Mouse (Mus musculus) stomach, embryonic 14.5 days (tissue): ENCODE results near the gene Cfap77. TPM values are rescaled to one million over a fixed set of nuclear protein-coding genes. Genes with fewer than 3 reads are reported as not detected.

Experiments
- ATAC-seq: fragments of 200-750 bp; cut with Nextera tagmentation; 2 replicates; pipeline ENCODE4 v1.8.0; 2017; ENCODE audit warnings: low read depth, moderate TSS enrichment; ENCODE audit not compliant: insufficient number of reproducible peaks, insufficient read depth, low FRiP score
- H3K27ac ChIP-seq: fragments of 300-500 bp; sonication (generic); 2 replicates; pipeline ENCODE4 v1.5.1; 2014; ENCODE audit warnings: mild to moderate bottlenecking, low read length, moderate library complexity, mixed read lengths
- H3K27me3 ChIP-seq: fragments of 300-500 bp; sonication (generic); 2 replicates; pipeline ENCODE4 v1.6.1; 2014; ENCODE audit warnings: low read length, control low read depth, mixed read lengths; ENCODE audit not compliant: control insufficient read depth, insufficient read depth
- H3K36me3 ChIP-seq: fragments of 300-500 bp; sonication (generic); 2 replicates; pipeline ENCODE4 v1.6.1; 2014; ENCODE audit warnings: mild to moderate bottlenecking, control low read depth, low read length, moderate library complexity, mixed read lengths; ENCODE audit not compliant: control insufficient read depth, insufficient read depth
- H3K4me1 ChIP-seq: fragments of 300-500 bp; sonication (generic); 2 replicates; pipeline ENCODE4 v1.6.1; 2014; ENCODE audit warnings: low read length, control low read depth, mixed read lengths; ENCODE audit not compliant: control insufficient read depth, insufficient read depth
- H3K4me2 ChIP-seq: fragments of 300-500 bp; sonication (generic); replicated peaks from 2 replicates; pipeline ENCODE4 v1.6.1; 2014; ENCODE audit warnings: low read depth, low read length, control low read depth
- H3K4me3 ChIP-seq: fragments of 300-500 bp; sonication (generic); 2 replicates; pipeline ENCODE4 v1.5.1; 2014; ENCODE audit warnings: low read depth, low read length, control low read depth
- H3K9ac ChIP-seq: fragments of 300-500 bp; sonication (generic); replicated peaks from 2 replicates; pipeline ENCODE4 v1.6.1; 2014; ENCODE audit warnings: low read depth, mild to moderate bottlenecking, control low read depth, low read length, moderate library complexity, mixed read lengths
- H3K9me3 ChIP-seq: fragments of 300-500 bp; sonication (generic); 2 replicates; pipeline ENCODE4 v1.6.1; 2016; ENCODE audit warnings: low read depth, low read length, control low read depth; ENCODE audit not compliant: control insufficient read depth
- WGBS: fragments of 180-500 bp; shearing (Covaris S2); extraction: QIAGEN DNeasy Blood & Tissue Kit; methylation state at CpG from one replicate; pipeline ENCODE4 v1.1.7; 2014; 5-methylcytosine and 5-hydroxymethylcytosine counted together
- polyA plus RNA-seq: library from polyadenylated mRNA; unstranded; fragments of >200 nt; fragmentation: Nextera tagmentation; extraction: Ambion mirVana; gene quantifications from 2 replicates; pipeline ENCODE4 v1.2.1, GENCODE M21; 2014

The Cfap77 gene
- polyA plus RNA-seq, 1 experiment from 2014 or later, result 0.59 TPM

- no peak overlapping the region for H3K4me2 ChIP-seq
- no peak for ATAC-seq
- H3K36me3 ChIP-seq, result peaks cover 23% of the 10 kb centered on the region
- H3K4me3 ChIP-seq, result no peak overlapping the region
- H3K27me3 ChIP-seq, result no peaks in the 10 kb centered on the region
- no peak overlapping the region for H3K27ac ChIP-seq
- H3K9ac ChIP-seq, result no peak overlapping the region
- no peaks in the 10 kb centered on the region for H3K9me3 ChIP-seq
- H3K4me1 ChIP-seq, result 0 out of 2 replicates have a peak, but pooled peaks cover 4% of the 10 kb centered on the region
- WGBS, result 63% methylated on average over 6 of the region's 6 CpGs
These were observed 171.9 kb downstream of the Cfap77 start for GRCm38 (mm10) chr2:28882826-28883485.

GRCm38 (mm10) chr2:28882047-28882446 lies 172.8 kb downstream of the Cfap77 start:
- Histone ChIP-seq H3K9me3 (no peaks in the 10 kb centered on the region), H3K27ac (no peak overlapping the region), H3K4me1 (0 out of 2 replicates have a peak, but pooled peaks cover 4% of the 10 kb centered on the region), H3K9ac (no peak overlapping the region), H3K36me3 (peaks cover 24% of the 10 kb centered on the region), H3K4me2 (no peak overlapping the region), H3K27me3 (no peaks in the 10 kb centered on the region), H3K4me3 (no peak overlapping the region)
- no peak for ATAC-seq
- WGBS, result 86% methylated on average over 3 of the region's 3 CpGs

- H3K36me3 ChIP-seq, result peaks cover 26% of the 10 kb centered on the region
- H3K27ac ChIP-seq, result no peak overlapping the region
- no peaks in the 10 kb centered on the region for H3K27me3 ChIP-seq
- WGBS, result 86% methylated on average over 3 of the region's 3 CpGs
- no peaks in the 10 kb centered on the region for H3K9me3 ChIP-seq
- H3K4me1 ChIP-seq, result 0 out of 2 replicates have a peak, but pooled peaks cover 4% of the 10 kb centered on the region
- H3K9ac ChIP-seq, result no peak overlapping the region
- ATAC-seq, result no peak
- no peak overlapping the region for H3K4me3 ChIP-seq
- no peak overlapping the region for H3K4me2 ChIP-seq
These were observed 173.6 kb downstream of the Cfap77 start for GRCm38 (mm10) chr2:28881275-28881674.

Other genes with a start within 250 kb of the Cfap77 start
- 22.8 and 23.3 TPM in 2 replicates for gene Gtf3c4, start 214.7 kb downstream of the Cfap77 start, polyA plus RNA-seq
- gene Ddx31, start 214.7 kb downstream of the Cfap77 start, polyA plus RNA-seq, result 13.5 and 14.8 TPM in 2 replicates
- 0.12 TPM in 1 of 2 replicates, not detected in the other for gene Barhl1, start 138.4 kb downstream of the Cfap77 start, polyA plus RNA-seq
- gene Ttf1, start 5.2 kb upstream of the Cfap77 start, polyA plus RNA-seq, result 9.9 and 10.4 TPM in 2 replicates
- gene Setx, start 69.1 kb upstream of the Cfap77 start, polyA plus RNA-seq, result 18.3 and 21.7 TPM in 2 replicates
- 0.43 and 0.49 TPM in 2 replicates for gene Ntng2, start 197.9 kb upstream of the Cfap77 start, polyA plus RNA-seq